Mouse (Mus musculus) induced T-regulatory cell, adult 2 months (primary cell): Measurements from ENCODE around the gene Rbks.

Source experiments
- DNase-seq: peaks from one replicate; pipeline ENCODE4 v3.0.0-alpha.2; 2012; ENCODE audit warnings: low read depth

Gene Rbks

GRCm38 (mm10) chr5:31696971-31697643 is at the start of gene Rbks:
Gene Rbks, minus strand, starts transcription at chr5:31697627.
- no peak for DNase-seq

GRCm38 (mm10) chr5:31742521-31743031 is 45.1 kb upstream of the Rbks start:
- no peak for DNase-seq

- DNase-seq = no peak
Observed at GRCm38 (mm10) chr5:31741931-31742330, 44.5 kb upstream of the Rbks start.

- DNase-seq = peak; percentile 31
Observed at GRCm38 (mm10) chr5:31732644-31733338, 35.4 kb upstream of the Rbks start.

GRCm38 (mm10) chr5:31727456-31727855 is 30.0 kb upstream of the Rbks start:
- DNase-seq = no peak

GRCm38 (mm10) chr5:31725885-31726284 is 28.5 kb upstream of the Rbks start:
- DNase-seq = peak; percentile 66

- DNase-seq = no peak
Observed at GRCm38 (mm10) chr5:31724519-31724918, 27.1 kb upstream of the Rbks start.

GRCm38 (mm10) chr5:31715486-31716150 is 18.2 kb upstream of the Rbks start:
- DNase-seq = no peak

- no peak for DNase-seq
Observed at GRCm38 (mm10) chr5:31713841-31714264, 16.4 kb upstream of the Rbks start.

GRCm38 (mm10) chr5:31713280-31713711 is 15.9 kb upstream of the Rbks start:
- DNase-seq = peak; percentile 57

GRCm38 (mm10) chr5:31709389-31709788 is 12.0 kb upstream of the Rbks start:
- peak; percentile 58 for DNase-seq

- DNase-seq = no peak
Observed at GRCm38 (mm10) chr5:31706826-31707225, 9.4 kb upstream of the Rbks start.

GRCm38 (mm10) chr5:31704971-31705370 is 7.5 kb upstream of the Rbks start:
- DNase-seq = no peak

GRCm38 (mm10) chr5:31699397-31699796 is 2.0 kb upstream of the Rbks start:
- DNase-seq = peak; percentile 57

- no peak for DNase-seq
Observed at GRCm38 (mm10) chr5:31698931-31699330, 1.5 kb upstream of the Rbks start.

- DNase-seq = peak; percentile 100
Observed at GRCm38 (mm10) chr5:31698297-31698726, 885 bp upstream of the Rbks start.

GRCm38 (mm10) chr5:31697644-31698296 is 343 bp upstream of the Rbks start, which contains the start of gene Babam2:
Gene Babam2, plus strand, starts transcription at chr5:31697684.
- DNase-seq = peak; percentile 95

- DNase-seq = no peak
Observed at GRCm38 (mm10) chr5:31693191-31693590, 4.2 kb downstream of the Rbks start.

GRCm38 (mm10) chr5:31687972-31688371 is 9.5 kb downstream of the Rbks start:
- DNase-seq = no peak

- DNase-seq = no peak
Observed at GRCm38 (mm10) chr5:31686040-31686439, 11.4 kb downstream of the Rbks start.

- DNase-seq = no peak
Observed at GRCm38 (mm10) chr5:31682305-31682704, 15.1 kb downstream of the Rbks start.

GRCm38 (mm10) chr5:31680183-31680582 is 17.2 kb downstream of the Rbks start:
- DNase-seq = no peak
